Mouse (Mus musculus): ENCODE measurements around the gene 4921517D22Rik.

- no peak for TF ChIP-seq CTCF (IDR thresholded peaks at IDR 0.05; ENCODE audit: borderline replicate concordance, control insufficient read depth, extremely low read depth, insufficient read depth, low read length, poor library complexity)
- TF ChIP-seq POLR2A (IDR thresholded peaks at IDR 0.05; ENCODE audit: control insufficient read depth, extremely low read depth, insufficient read depth, low read length, poor library complexity): no peak
These were observed 10.7 kb upstream of the 4921517D22Rik start for GRCm38 (mm10) chr13:59704562-59704961.

All from thymus, adult 2 months (tissue).